Mouse (Mus musculus) T-cell, adult 2 months (primary cell): Measurements from ENCODE around the gene Aqp1.

Experiments
- DNase-seq: peaks from one replicate; pipeline ENCODE4 v3.0.0; 2022; ENCODE audit warnings: low spot score

Aqp1 gene

GRCm38 (mm10) chr6:55335989-55336514 is at the start of gene Aqp1:
Gene Aqp1, plus strand, starts transcription at chr6:55336432.
- DNase-seq: no peak

- DNase-seq: no peak
These were observed 48.1 kb upstream of the Aqp1 start for GRCm38 (mm10) chr6:55288007-55288602.

- DNase-seq: no peak
These were observed 41.6 kb upstream of the Aqp1 start for GRCm38 (mm10) chr6:55294549-55295131.

GRCm38 (mm10) chr6:55295325-55295724 is 40.9 kb upstream of the Aqp1 start:
- DNase-seq: no peak

GRCm38 (mm10) chr6:55299482-55299881 is 36.8 kb upstream of the Aqp1 start:
- DNase-seq: no peak

GRCm38 (mm10) chr6:55299917-55300316 is 36.3 kb upstream of the Aqp1 start:
- DNase-seq: no peak

GRCm38 (mm10) chr6:55300704-55301103 is 35.5 kb upstream of the Aqp1 start:
- DNase-seq: no peak

GRCm38 (mm10) chr6:55310179-55310578 is 26.1 kb upstream of the Aqp1 start:
- no peak for DNase-seq

GRCm38 (mm10) chr6:55311962-55312361 is 24.3 kb upstream of the Aqp1 start:
- DNase-seq: no peak

- DNase-seq: no peak
These were observed 22.3 kb upstream of the Aqp1 start for GRCm38 (mm10) chr6:55313893-55314292.

- no peak for DNase-seq
These were observed 21.6 kb upstream of the Aqp1 start for GRCm38 (mm10) chr6:55314628-55315027.

- no peak for DNase-seq
These were observed 17.6 kb upstream of the Aqp1 start for GRCm38 (mm10) chr6:55318597-55318996.

- no peak for DNase-seq
These were observed 16.4 kb upstream of the Aqp1 start for GRCm38 (mm10) chr6:55319585-55320551.

- no peak for DNase-seq
These were observed 15.3 kb upstream of the Aqp1 start for GRCm38 (mm10) chr6:55320894-55321293.

GRCm38 (mm10) chr6:55321518-55321917 is 14.7 kb upstream of the Aqp1 start:
- DNase-seq: no peak

- DNase-seq: no peak
These were observed 13.3 kb upstream of the Aqp1 start for GRCm38 (mm10) chr6:55322980-55323379.

- DNase-seq: no peak
These were observed 12.2 kb upstream of the Aqp1 start for GRCm38 (mm10) chr6:55323908-55324634.

GRCm38 (mm10) chr6:55324785-55325184 is 11.4 kb upstream of the Aqp1 start:
- no peak for DNase-seq

GRCm38 (mm10) chr6:55326299-55326698 is 9.9 kb upstream of the Aqp1 start:
- DNase-seq: no peak

- DNase-seq: no peak
These were observed 8.9 kb upstream of the Aqp1 start for GRCm38 (mm10) chr6:55327326-55327725.

- no peak for DNase-seq
These were observed 8.1 kb upstream of the Aqp1 start for GRCm38 (mm10) chr6:55328179-55328578.

- DNase-seq: no peak
These were observed 4.9 kb upstream of the Aqp1 start for GRCm38 (mm10) chr6:55331315-55331714.
